Mouse (Mus musculus): ENCODE data around the gene Itpr2.

DNA sequence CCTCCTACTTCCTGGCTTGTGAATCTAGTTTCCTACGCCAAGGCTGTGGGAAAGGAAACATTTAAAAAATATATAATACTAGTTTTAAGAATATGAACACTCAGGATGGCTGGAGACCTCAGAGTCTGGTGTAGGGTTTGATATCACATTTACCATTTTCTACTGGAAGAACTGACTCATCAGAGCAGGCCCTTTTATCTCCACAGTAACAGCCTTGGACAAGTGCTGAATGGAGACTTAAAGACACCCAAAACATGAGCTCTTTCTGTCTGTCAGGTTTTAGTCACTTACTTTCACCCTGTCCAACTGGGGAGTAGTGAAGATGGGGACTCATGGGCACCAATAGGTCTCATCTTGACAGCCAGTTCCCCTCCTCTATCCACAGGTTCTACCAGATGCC, 430.1 kb downstream of the Itpr2 start:
- no peak for TF ChIP-seq CTCF (IDR thresholded peaks at IDR 0.05; ENCODE audit: borderline replicate concordance, insufficient read depth, low read depth, low read length)
- no peak for TF ChIP-seq POLR2A (IDR thresholded peaks at IDR 0.05; ENCODE audit: borderline replicate concordance, insufficient read depth, low read length)

Data from cerebellum, adult 2 months (tissue).